Mouse (Mus musculus): ENCODE results near the gene Mgat4a. TPM values are rescaled to one million over a fixed set of nuclear protein-coding genes. Genes with fewer than 3 reads are reported as not detected.

The Mgat4a gene
- total RNA-seq (2023): 51.0 TPM

DNA sequence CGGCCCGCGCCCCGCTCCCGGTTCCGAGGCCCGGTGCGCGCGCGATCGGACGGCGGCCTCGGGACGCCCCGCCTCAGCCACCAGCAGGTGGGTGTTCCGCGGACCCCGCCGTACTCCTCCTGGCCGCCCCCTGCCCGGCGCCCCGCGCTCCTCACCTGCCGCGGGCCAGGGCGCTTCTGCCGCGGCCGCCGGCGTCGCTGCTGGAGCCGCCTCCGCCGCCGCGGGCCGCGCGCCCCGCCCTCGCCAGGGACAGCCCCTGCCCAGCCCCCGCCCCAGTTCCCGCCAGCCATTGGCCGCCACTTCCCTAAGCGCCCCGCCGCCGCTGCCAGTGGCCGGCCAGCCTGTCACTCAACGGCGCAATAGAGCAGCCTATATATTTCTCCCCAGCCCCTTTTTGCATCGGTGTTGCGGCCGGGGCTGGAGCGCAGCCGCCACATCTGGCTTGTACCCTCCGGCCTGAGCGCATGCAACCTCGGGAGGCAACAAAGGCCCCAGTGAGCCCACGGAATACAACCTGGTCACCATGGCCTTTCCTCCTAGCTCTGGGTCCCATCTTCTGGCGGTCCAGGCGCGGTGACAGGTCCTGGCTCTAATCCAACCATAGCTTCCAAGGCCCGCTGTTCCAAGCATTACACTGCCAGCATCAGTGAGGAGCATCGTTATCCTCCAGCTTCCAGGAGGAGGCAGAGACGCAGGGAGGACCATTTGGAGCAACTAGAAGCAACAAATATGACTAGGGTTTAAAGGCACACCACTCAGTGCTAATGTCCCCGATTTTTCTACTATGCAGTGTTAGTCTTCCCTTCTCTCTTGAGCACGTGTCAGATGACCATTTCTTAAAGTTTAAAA lies at the start of gene Mgat4a:
Gene Mgat4a, minus strand, starts transcription at position 207 of the 849 bp plus-strand sequence.

DNA sequence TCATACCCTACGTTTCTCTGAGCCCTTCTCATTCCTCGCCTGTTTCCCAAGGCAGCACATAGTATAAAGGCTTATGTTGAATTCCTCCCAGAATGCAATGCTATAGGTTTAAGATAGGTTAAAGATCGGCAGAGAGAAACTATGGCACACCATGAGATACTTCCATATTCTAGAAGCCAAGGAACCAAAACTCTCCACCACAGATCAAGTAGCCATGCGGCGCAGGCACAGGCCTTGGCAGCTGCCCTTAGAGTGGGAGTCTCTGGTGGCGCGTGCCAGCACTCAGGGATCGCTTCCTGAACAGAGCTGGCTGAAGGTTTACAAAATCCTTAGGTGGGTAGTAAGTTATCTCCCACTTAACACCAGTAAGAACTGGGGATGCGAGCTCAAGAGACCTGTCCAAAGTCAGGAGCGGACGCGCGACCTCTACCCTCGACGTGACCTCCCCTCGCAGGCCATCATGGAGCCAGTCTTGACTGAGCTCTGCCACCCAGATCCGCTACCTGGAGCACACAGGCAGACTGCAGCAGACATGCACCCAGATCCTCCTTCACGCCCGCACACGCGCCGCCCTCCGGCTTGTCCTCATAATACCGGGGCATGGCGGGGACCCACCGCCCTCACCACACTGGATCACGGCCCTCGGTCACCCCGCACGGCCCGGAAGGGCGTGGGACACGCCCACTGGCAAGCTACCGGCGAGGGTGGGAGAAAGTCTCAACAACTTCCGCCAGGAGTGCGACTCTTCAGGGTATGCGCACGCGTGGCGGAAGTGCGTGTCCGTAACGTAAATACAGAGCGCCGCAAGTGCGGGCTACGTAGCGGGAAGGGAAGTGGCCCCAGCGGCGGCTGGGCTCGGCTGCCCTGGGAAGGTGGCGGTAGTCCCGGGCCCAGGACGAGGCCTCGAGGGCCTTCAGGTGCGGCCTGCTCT lies 111.2 kb downstream of the Mgat4a start, which contains the start of the genes Coa5 and Unc50:
Gene Coa5, minus strand, starts transcription at position 738 of the 931 bp plus-strand sequence.
Gene Unc50, plus strand, starts transcription at position 774 of the 931 bp plus-strand sequence.

Other genes starting within 250 kb of the Mgat4a start
- gene Inpp4a, start 241.2 kb downstream of the Mgat4a start, total RNA-seq (2023): 38.4 TPM
- gene Coa5, start 110.9 kb downstream of the Mgat4a start, total RNA-seq (2023): 41.6 TPM
- 39.4 TPM for gene Unc50, start 110.9 kb downstream of the Mgat4a start, total RNA-seq (2023)
- 0.55 TPM for gene 2010300C02Rik, start 179.1 kb upstream of the Mgat4a start, total RNA-seq (2023)